Mouse (Mus musculus): Measurements from ENCODE around the gene Zfp239.
"Not testable (repeated sequence)": the region's sequence is repeated elsewhere in the genome, so short reads cannot be mapped to it uniquely, and the experiment has no call there.

Gene Zfp239

DNA sequence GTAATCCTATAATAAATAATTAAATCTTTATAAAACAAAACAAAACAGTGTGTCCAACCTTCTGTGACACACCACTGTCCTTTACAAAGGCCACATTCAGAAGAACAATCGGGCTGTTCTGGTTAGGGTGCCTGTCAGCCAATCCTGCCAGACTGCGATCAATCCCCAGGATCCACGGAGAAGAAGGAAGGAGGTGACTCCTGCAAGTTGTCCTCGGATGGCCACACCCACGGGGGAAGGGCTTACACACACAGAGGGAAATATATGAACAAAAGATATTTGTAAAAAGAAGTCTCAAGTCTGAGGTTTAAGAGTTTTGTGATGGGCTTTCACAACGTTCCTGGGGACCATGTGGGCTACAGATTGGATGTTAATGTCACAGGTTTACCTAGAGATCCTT lies at the start of gene Zfp239:
Gene Zfp239 (plus strand): TSS at position 253 of the 400 bp plus-strand sequence.
- no peak for DNase-seq

DNA sequence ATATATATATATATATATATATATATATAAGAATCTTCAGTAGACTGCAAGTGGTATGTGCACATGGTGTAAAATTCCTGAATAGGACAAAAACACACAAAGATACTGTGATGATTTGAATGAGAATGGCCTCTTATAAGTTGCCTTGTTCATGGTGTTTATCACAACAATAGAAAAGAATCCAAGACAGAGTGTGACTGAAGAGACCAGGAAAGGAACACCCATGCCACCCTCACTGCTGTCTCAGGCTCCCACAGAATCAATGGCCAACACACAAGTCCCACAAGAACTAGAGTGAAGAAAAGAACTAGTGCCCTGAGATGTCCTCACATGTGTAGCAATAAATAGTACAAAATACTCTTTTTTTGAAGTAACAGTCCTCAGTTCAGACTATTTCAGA lies 47.2 kb upstream of the Zfp239 start:
- no peak for DNase-seq

DNA sequence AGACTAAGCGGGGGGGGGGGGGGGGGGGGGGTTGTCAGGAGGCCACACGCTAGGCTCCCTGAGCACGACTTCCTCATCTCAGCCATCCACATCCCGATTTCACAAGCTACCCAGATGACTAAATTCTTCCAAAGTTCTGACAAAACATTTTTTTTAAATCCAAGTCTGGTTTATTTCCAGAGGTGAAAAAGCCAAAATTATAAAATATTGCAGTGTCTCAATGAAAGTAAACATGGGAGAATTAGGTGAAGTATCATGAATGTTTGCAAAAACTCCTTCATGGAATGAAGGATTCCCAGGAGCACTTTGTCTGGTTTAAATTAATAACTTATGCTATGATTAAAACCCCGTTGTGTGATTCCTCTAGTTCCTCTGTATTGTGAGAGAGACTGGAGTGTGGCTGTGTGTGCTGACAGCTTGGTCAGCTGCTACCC lies 44.8 kb upstream of the Zfp239 start:
- no peak for DNase-seq

DNA sequence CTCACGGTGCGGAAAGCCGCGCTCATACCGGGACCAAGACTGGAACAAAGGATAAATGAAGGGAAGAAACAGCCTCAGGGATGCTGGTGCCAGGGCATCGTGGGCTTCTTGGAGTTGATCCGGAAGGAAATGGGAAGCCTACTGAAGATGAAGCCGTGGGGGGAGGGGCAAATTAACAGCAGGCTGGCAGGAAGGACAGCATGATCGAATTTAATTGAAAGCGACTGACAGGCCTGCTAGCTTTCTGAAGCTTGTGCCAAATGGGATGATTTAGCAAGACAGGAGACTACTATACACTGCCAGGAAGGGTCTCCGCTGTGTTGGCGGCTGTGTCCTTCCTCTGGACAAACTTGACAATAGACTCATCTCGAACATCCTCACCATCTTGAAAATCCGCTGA lies 41.6 kb upstream of the Zfp239 start:
- DNase-seq, result no peak

DNA sequence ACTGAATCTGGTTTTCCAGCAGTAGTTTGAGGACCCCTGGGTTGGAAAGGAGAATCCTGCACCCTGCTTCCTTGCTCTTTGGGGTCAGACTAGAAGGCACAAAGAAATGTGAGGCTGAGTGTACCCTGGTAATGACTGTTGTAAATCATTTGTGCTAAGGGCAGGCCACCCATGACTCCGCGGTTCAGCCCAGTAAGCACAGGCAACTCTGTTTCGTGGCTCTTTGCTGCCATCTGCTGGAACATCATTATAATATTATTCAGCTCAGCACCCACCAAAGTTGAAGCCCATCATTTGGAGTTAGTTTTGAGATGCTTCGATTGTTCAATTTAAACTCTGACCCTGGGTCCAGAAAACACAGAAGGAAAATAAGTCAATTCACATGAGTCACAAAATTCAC lies 36.5 kb upstream of the Zfp239 start:
- peak; percentile 82 for DNase-seq

DNA sequence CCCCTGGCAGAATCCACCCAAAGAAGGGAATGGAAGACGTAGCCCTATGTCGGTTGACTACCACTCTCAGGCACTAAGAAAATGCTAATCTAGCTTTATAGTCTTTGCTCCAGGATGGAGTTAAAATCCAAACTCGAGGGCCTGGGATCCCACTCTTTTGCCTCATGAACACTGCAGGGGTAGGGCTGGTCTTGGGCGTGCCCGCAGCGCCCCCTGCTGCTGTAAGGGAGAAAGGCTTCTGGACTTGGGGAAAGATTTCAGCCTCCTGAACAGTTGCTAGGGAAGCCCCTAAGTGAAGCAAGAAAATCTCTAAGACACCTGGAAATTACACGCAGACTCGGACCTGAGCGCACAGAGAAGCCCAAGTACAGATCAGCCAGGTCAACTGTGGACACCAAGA lies 33.6 kb upstream of the Zfp239 start:
- DNase-seq, result peak; percentile 73

DNA sequence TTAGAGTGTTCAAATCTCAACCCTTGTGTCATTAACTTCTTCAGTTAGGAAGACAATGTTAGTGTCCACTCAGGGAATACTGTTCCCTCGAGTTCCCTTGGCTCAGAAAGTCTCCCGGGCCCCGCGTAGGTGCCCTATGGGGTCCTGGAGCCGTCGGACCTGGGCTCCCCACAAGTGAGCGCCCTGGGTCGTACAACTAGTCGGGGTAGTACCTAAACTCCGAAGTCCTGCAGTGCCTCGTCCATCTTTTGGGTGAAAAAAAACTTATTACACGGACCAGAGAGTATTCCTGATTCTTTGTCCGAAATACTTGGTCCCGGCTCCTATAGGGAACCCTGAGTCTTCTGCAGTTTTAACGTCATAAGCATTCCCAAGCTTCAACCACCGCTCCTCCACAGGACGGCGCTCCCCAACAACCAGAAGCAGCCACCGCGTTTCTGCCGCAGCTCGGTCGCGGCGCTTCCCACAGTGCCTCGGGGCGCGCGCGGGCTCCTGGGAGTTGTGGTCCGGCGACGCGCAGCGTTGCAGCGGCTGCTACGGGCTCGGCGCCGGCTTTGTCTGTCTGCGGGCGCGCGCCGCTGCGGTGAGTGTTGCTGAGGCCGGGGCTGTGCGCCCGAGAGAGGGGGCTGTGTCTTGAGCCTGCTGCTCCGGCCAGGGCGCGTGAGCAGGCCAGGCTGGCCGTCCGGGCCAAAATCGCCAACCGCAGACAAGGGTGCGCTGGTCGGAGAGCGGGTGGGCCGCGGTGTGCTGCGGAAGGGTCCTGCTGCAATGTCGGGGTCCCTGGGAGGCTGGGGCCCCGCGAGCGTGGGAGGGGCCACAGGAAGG lies 21.0 kb upstream of the Zfp239 start, which contains the start of gene Zfp637:
Gene Zfp637 (plus strand): TSS at position 495 of the 825 bp plus-strand sequence.
- peak; percentile 95 for DNase-seq

DNA sequence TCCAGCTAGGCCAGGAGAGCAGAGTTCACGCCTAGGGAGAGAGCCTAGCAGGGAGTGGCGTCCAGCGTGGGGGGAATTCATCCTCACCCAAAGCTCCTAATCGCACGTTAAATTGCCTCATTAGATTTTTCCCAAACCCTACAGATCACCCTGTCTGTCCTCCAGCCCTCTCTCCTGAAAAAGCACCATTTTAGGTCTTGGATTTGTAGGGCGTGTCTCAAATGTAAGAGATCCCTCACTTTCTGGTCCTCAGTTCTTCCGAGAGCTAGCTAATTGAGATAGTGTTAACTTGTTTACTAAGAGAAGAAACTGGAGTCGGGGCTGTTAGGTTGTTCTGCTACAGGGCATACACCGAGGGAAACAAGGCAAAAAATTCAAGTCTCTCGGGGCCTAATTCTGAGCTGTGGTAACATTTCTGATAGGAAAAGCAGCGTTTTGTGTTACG lies 20.4 kb upstream of the Zfp239 start:
- DNase-seq, result no peak

DNA sequence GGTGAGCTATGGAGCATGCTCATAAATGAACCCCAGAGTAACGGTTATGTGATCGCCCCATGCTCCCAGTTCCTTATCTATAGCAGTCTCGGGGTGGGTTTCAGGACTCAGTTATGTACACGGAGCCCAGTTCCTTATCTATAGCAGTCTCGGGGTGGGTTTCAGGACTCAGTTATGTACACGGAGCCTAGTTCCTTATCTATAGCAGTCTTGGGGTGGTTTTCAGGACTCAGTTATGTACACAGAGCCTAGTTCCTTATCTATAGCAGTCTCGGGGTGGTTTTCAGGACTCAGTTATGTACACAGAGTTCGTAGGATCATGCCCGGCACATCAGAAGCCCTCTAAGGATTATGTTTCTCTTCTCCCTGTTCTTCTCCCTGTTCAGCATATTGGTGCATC lies 17.3 kb upstream of the Zfp239 start:
- no peak for DNase-seq

DNA sequence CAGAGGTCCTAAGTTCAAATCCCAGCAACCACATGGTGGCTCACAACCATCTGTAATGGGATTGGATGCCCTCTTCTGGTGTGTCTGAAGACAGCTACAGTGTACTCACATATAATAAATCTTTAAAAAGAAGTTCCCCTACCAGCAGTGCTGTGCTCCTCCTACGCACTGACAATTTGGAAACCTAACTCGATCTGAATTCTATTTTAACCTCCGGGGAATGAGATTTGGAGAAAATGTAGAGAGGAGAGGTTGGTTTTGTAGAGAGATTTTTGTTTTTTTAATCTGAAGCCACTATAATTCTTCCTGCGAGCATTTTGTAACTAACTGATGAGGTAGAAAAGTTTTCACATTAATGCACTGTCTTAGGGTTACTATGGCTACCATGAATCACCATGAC lies 15.2 kb upstream of the Zfp239 start:
- not testable (repeated sequence) for DNase-seq

DNA sequence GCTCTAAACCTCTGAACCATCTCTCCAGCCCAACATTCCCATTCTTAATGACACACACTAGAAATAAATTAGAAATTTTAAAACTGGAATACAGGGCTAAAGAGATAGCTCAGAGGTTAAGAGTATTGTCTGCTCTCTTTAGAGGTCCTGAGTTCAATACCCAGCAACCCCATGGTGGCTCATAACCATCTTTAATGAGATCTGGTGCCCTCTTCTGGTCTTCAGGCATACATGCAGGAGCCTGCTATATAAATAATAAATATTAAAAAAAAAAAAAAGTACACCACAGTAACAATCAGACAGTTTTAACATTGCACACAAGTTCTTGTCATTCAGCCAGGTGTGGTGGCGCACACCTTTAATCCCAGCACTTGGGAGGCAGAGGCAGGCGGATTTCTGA lies 14.1 kb upstream of the Zfp239 start:
- no peak for DNase-seq

DNA sequence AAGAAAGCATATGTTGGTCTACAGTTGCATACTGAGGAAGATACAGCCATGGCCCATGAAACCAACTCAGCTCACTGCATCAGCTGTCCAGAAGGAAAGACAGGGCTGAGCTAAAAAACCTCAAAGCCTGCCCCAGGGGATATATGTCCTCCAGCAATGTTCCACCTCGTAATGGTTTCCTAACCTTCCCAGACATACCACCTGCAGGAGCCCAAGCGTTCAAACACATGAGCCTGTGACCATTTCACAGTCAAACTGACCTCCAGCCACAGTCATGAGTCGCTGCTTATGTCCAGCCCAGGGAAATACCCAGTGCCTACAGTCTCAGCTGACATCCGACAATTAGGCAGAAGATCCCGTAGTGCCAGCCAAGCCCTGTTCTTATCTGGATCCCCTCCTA lies 13.3 kb upstream of the Zfp239 start:
- DNase-seq, result no peak

DNA sequence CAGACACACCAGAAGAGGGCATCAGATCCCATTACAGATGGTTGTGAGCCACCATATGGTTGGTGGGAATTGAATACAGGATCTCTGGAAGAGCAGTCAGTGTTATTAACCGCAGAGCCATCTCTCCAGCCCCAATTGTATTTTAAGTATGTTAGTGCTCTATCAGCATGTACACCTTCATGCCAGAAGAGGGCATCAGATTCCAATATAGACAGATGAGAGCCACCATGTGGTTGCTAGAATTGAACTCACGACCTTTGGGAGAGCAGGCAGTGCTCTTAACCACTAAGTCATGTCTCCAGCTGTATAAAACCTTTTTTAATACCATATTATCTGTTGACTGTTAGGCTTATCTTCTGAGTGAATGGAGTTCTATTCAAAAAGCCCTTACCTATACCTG lies 10.2 kb upstream of the Zfp239 start:
- no peak for DNase-seq

DNA sequence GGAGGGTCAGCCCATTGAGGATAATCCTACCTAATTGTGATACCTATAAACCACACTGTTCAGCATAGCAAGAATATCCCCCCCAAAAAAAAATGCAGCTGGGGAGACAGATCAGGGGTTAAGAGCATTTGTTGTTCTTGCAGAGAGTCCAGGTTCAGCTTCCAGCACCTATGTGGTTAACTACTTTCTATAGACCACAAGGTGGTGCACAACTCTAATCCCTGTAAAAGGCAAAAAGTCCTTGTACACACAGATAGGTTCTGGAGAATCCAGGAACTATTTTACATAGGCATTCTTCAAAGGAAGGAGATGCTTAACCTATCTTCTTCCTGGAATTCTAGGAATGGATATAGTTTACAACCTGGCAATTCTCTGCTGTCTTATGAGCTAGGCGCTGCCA lies 3.9 kb upstream of the Zfp239 start:
- DNase-seq, result no peak

DNA sequence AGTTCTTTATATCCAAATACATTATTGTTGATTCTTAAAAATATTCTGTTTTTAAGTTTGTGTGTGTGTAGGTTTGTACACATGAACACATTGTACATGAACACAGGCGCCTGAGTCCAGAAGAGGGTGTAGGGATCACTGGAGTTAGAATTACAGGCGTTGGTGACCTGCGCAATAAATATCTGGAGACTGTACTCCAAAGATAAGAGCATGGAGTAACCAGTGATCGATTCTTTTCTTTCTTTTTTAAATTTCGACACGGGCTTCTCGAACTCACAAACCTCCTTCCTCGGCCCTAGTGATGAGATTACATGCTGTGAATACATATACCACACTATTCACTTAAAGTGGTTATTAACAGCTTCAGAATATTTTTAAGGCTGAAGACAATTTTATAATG lies 565 bp downstream of the Zfp239 start:
- no peak for DNase-seq

DNA sequence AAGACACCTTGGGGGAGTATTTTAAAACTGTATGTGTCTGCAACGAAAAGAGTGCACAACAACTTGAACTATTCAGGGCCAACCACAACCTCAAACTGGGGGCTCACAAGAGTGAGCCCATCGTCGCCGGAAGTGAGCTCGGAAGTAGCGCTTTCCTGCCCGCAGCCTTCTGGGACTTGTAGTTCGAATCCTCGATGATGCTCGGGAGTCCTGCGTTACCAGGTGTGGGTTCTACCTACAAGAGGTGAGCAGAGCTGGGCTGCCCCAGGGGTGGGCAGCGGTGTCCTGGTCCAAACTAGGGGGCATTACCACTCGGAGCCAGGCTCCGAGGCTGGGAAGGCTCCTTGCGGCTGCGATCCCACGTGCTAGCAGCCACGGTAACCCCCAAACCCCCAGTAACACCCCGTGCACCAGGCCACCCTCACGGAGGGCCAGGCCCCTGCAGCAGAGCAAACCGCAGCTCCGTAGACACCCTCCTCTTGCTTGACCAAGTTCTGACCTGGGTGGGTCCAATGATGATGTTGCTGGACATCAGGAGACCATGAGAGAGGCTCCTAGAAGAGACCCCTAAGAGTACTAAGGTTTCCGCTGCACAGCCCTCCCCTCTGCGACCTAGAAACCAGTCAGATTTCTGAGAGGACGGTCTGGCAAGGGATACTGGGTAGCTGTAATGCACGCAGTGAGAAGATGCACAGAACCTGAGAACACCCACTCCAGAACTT lies 1.2 kb downstream of the Zfp239 start:
- DNase-seq, result peak; percentile 46

DNA sequence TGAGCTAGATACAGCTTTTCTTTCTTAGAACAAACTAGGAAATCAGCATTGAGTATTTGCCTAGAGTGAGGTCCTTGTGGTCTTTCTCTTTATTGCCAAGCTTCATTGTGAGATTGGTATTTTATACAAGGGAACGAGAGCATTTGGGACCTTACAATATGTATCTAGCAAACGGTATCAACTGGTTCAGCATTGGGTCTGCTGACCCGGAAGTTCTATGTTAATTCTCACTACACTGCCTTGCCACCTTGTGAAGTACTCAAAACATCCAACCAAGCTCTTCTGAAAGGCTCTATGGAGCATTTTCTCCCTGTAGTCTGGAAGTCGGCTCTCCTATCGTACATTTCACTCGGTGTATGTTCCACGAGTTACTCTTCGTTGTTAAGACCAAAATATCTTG lies 1.9 kb downstream of the Zfp239 start:
- no peak for DNase-seq

DNA sequence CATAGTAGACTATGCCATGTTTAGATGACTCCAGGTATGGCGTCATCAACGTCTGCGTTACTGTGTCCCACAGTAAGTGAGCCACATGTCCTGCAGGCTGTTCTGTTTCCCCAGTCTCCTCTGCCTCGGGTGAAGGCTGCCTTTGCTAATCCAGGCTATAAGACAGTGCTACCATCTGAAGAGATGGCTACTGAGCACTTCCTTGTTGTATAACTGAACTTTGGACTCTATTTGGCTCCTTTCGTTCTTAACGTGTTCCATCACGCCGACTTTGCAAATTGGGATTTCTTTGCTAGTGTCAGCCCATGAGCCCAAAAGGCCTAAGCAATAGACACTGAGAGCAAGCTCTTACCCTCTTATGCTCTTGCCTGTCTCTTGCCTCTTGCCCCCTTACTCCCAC lies 6.3 kb downstream of the Zfp239 start:
- DNase-seq, result no peak

DNA sequence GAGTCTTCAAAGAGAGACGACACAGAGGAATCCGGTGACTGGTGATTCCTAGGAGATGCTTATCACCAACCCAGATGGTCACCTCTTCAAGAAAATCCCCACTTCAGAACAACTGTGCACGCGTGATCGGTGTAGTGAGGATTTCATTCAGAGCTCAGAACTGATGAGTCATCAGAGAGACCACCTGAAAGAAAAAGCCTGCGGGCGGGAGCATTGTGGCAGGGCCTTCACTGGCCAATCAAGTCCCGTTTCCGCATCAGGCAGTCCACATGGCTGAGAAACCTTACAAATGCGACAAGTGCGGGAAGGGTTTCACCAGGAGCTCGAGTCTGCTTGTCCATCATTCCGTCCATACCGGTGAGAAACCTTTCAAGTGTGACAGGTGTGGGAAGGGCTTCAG lies 9.1 kb downstream of the Zfp239 start:
- no peak for DNase-seq

DNA sequence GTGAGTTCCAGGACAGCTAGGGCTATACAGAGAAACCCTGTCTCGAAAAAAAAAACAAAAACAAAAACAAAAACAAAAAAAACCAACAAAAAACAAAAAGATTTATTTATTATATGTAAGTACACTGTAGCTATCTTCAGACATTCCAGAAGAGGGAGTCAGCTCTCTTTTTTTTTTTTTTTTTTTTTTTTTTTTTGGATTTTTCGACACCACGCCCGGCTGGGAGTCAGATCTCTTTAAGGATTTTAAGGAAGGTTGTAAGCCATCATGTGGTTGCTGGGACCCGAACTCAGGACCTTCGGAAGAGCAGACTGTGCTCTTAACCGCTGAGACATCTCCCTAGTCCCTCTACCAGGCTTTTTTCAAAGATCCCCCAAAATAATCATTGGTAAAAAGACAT lies 11.6 kb downstream of the Zfp239 start:
- not testable (repeated sequence) for DNase-seq

DNA sequence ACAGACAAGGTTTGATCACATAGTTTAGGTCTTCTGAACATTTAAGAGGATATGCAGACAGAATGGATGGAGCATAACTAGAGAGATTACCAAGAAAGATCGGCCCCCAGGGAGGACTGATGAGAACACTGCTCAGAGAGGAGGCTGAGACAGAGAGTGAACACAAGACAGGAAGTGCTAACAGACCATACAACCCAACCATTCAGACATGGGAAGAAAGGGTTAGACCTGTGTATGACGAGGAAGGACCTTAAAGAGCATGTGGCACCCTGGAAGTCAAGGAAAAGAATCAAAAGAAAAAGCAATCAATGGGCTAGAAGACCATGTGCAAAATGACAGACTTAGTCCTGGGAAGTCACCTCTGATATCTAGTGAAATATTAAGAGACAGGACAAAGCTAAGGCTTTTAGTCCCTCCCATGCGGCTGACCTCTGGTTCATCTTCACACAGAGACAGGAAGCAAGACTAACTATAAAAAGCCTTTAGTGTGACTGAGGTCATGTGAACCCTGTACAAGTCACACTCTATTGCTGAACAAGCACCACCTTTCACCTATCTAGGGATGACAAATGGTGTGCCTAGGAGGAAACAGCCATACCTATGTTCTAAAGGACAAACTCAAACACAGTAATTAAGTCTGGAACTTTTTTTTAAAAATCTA lies 12.9 kb downstream of the Zfp239 start:
- DNase-seq, result no peak

DNA sequence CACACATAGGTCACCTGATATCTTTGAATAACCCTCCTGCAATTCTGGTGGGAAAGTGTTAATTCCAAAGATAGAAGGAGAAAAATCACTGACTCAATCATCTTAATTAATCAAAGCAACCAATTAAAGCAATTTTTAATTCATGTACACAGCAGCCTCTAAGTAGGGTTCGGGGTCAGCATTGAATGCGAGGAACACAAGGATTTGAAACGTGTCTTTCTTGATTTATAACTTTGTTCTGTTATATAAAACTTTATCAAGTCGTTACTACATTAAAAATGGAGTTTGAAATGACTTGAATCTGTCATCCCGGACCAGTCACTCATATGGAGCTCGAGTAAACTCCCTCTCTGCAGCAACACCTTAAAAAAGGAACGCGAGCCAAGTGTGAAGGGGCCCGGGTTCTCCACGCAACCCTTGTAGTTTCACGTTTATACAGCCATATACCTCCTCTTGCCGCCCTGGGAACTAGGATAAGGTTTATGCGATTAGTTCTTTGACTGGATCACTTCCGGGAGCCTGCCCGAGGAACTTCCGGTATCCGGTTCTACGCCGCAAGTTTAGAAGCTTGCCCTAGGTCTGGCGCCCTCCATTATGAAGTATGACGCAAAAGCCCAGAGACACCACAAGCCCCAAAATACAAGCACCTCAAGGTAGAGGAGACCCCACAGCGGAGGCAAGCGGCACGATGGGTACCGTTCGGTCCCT lies 17.0 kb downstream of the Zfp239 start:
- DNase-seq, result peak; percentile 93

All from lung, postnatal 10 days (tissue).